Mouse (Mus musculus) stomach, embryonic 16.5 days (tissue): ENCODE data around the gene Eef2. TPM values are rescaled to one million over a fixed set of nuclear protein-coding genes. Genes with fewer than 3 reads are reported as not detected.
A peak's percentile ranks its signal among the peaks of the same experiment; 100 is the strongest.

Experiments
- ATAC-seq: fragments of 200-750 bp; cut with Nextera tagmentation; 2 replicates; pipeline ENCODE4 v1.8.0; 2017; ENCODE audit warnings: moderate number of reproducible peaks, moderate TSS enrichment; ENCODE audit not compliant: insufficient read depth, low FRiP score
- H3K27ac ChIP-seq: fragments of 300-500 bp; sonication (generic); 2 replicates; pipeline ENCODE4 v1.5.1; 2014; ENCODE audit warnings: low read length
- H3K27me3 ChIP-seq: fragments of 300-500 bp; sonication (generic); 2 replicates; pipeline ENCODE4 v1.6.1; 2014; ENCODE audit warnings: low read length, control low read depth, mixed read lengths; ENCODE audit not compliant: control insufficient read depth, insufficient read depth
- H3K36me3 ChIP-seq: fragments of 300-500 bp; sonication (generic); 2 replicates; pipeline ENCODE4 v1.6.1; 2014; ENCODE audit warnings: low read length; ENCODE audit not compliant: control insufficient read depth, insufficient read depth
- H3K4me1 ChIP-seq: fragments of 300-500 bp; sonication (generic); 2 replicates; pipeline ENCODE4 v1.6.1; 2014; ENCODE audit warnings: low read length, control low read depth, mixed read lengths; ENCODE audit not compliant: control insufficient read depth, insufficient read depth
- H3K4me2 ChIP-seq: fragments of 300-500 bp; sonication (generic); 2 replicates; pipeline ENCODE4 v1.6.1; 2014; ENCODE audit warnings: low read depth, low read length, mixed read lengths
- H3K4me3 ChIP-seq: fragments of 300-500 bp; sonication (generic); replicated peaks from 2 replicates; pipeline ENCODE4 v1.5.1; 2014; ENCODE audit warnings: mild to moderate bottlenecking, low read length
- H3K9ac ChIP-seq: fragments of 300-500 bp; sonication (generic); 2 replicates; pipeline ENCODE4 v1.6.1; 2014; ENCODE audit warnings: low read length
- H3K9me3 ChIP-seq: fragments of 300-500 bp; sonication (generic); replicated peaks from 2 replicates; pipeline ENCODE4 v1.6.1; 2016; ENCODE audit warnings: low read length, control low read depth; ENCODE audit not compliant: control insufficient read depth
- WGBS: fragments of 180-500 bp; shearing (Covaris S2); extraction: QIAGEN DNeasy Blood & Tissue Kit; methylation state at CpG from one replicate; pipeline ENCODE4 v1.1.7; 2014; 5-methylcytosine and 5-hydroxymethylcytosine counted together
- polyA plus RNA-seq: library from polyadenylated mRNA; unstranded; fragments of >200 nt; fragmentation: Nextera tagmentation; extraction: Ambion mirVana; gene quantifications from 2 replicates; pipeline ENCODE4 v1.2.1, GENCODE M21; 2015

The Eef2 gene
- polyA plus RNA-seq, 1 experiment from 2014 or later: 533 TPM

DNA sequence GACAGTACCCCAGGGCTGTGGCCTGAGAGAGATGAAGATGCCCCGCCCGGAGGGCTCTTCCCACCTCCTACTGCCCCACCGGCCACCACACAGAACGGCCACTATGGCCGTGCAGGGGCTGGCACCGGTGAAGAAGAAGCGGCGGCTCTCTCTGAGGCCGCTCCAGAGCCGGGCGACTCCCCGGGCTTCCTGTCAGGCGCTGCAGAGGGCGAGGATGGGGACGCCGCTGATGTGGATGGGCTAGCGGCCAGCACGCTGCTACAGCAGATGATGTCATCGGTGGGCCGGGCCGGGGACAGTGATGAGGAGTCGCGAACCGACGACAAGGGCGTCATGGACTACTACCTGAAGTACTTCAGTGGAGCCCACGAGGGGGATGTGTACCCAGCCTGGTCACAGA lies 31.8 kb upstream of the Eef2 start:
- no peak overlapping the region for H3K9ac ChIP-seq
- no peaks in the 10 kb centered on the region for H3K9me3 ChIP-seq
- no peak for ATAC-seq
- no peak overlapping the region for H3K4me2 ChIP-seq
- WGBS: 92% methylated on average over 27 of the region's 27 CpGs
- H3K36me3 ChIP-seq: peaks cover 52% of the 10 kb centered on the region
- no peak overlapping the region for H3K4me3 ChIP-seq
- peaks cover 42% of the 10 kb centered on the region for H3K4me1 ChIP-seq
- H3K27me3 ChIP-seq: no peaks in the 10 kb centered on the region
- peak overlapping the region; percentile 88 for H3K27ac ChIP-seq

- Histone ChIP-seq H3K4me2 (peak overlapping the region; percentile 46), H3K27me3 (no peaks in the 10 kb centered on the region), H3K4me1 (peaks cover 35% of the 10 kb centered on the region), H3K9ac (peak overlapping the region; percentile 58), H3K27ac (peak overlapping the region; percentile 88), H3K4me3 (peak overlapping the region; percentile 25), H3K36me3 (peaks cover 55% of the 10 kb centered on the region), H3K9me3 (no peaks in the 10 kb centered on the region)
- WGBS: 82% methylated on average over 6 of the region's 6 CpGs
- no peak for ATAC-seq
These were observed 31.1 kb upstream of the Eef2 start for GRCm38 (mm10) chr10:81145307-81145706.

DNA sequence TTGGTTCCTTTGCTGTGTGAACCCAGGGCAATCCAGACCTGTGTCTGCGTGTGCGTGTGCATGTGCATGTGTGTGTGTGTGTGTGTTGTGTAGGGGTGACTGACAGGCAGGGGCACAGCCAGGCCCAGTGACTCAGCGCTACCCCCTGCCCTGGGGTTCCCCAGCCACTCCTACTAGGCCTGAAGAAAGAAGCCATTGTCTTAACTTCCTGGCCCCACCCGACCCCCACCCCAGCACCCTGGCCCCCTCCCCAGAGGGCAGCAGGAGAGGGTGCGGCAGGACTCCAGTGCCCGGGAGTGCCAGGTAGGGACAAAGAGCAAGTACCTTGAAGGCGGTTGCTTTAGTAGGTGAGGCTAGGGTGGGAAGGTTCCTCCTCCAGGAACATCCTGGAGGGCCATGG lies 30.7 kb upstream of the Eef2 start:
- peak overlapping the region; percentile 58 for H3K9ac ChIP-seq
- peak; percentile 75 for ATAC-seq
- no peaks in the 10 kb centered on the region for H3K9me3 ChIP-seq
- H3K27me3 ChIP-seq: no peaks in the 10 kb centered on the region
- 56% methylated on average over 7 of the region's 7 CpGs for WGBS
- peak overlapping the region; percentile 88 for H3K27ac ChIP-seq
- peak overlapping the region; percentile 25 for H3K4me3 ChIP-seq
- peak overlapping the region; percentile 46 for H3K4me2 ChIP-seq
- peaks cover 55% of the 10 kb centered on the region for H3K36me3 ChIP-seq
- peaks cover 31% of the 10 kb centered on the region for H3K4me1 ChIP-seq

DNA sequence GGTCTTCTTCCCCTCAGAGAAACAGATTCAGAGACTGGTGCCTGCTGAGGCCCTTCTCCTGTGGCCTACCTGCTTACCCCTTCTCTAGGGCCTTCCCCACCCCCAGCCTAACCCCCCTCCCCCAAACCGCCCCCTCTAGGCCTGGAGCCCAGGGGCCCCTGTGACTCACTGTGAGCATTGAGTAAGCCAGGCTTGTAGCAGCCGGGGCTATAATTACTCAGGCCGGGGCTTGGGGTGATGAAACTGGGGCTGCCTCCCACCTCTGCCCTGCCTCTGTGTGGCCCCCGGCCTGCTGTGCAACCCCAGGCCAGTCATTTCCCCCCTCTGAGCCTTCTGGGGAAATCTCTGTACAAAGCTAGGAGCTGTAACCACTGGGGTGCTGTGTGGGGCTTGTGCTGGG lies 30.1 kb upstream of the Eef2 start:
- peak overlapping the region; percentile 25 for H3K4me3 ChIP-seq
- 73% methylated on average over 4 of the region's 4 CpGs for WGBS

DNA sequence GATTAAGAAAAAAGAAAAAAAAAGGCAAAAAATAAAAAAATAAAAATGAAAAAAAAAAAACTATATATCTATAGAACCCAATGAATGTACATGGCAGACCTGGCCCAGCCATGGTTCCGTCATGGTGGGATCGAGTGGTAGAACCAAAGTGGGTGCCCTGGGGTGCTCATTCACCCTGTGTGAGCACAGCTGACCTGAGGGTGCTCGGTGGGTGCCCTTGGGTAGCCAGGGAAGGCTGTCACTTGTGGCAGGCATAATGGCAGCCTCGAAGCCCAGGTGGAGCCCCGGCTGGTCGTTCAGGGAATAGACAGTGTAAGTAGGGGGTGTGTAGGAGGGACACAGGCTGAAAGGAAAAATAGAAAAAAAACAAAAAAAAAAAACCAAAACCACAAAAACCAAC lies 25.2 kb upstream of the Eef2 start:
- H3K36me3 ChIP-seq: peaks cover 56% of the 10 kb centered on the region
- H3K9me3 ChIP-seq: no peaks in the 10 kb centered on the region
- no peaks in the 10 kb centered on the region for H3K27me3 ChIP-seq
- no peak overlapping the region for H3K4me2 ChIP-seq
- WGBS: 67% methylated on average over 6 of the region's 6 CpGs
- no peak for ATAC-seq
- H3K27ac ChIP-seq: no peak overlapping the region
- H3K4me1 ChIP-seq: peaks cover 2% of the 10 kb centered on the region; the same call in 1 of the 2 replicates
- no peak overlapping the region for H3K4me3 ChIP-seq
- no peak overlapping the region for H3K9ac ChIP-seq

More for the DNA sequence above, 30.1 kb upstream of the Eef2 start:
- H3K36me3 ChIP-seq: peaks cover 55% of the 10 kb centered on the region
- no peak for ATAC-seq
- H3K27ac ChIP-seq: peak overlapping the region; percentile 88
- peak overlapping the region; percentile 58 for H3K9ac ChIP-seq
- H3K9me3 ChIP-seq: no peaks in the 10 kb centered on the region
- no peaks in the 10 kb centered on the region for H3K27me3 ChIP-seq
- H3K4me1 ChIP-seq: peaks cover 25% of the 10 kb centered on the region
- H3K4me2 ChIP-seq: peak overlapping the region; percentile 46

GRCm38 (mm10) chr10:81152609-81153008 lies 23.8 kb upstream of the Eef2 start:
- no peak overlapping the region for H3K9ac ChIP-seq
- peaks cover 59% of the 10 kb centered on the region for H3K36me3 ChIP-seq
- 67% methylated on average over 12 of the region's 12 CpGs for WGBS
- H3K4me3 ChIP-seq: no peak overlapping the region
- no peak for ATAC-seq
- no peak overlapping the region for H3K4me2 ChIP-seq
- no peaks in the 10 kb centered on the region for H3K9me3 ChIP-seq
- H3K27me3 ChIP-seq: no peaks in the 10 kb centered on the region
- H3K4me1 ChIP-seq: no peaks in the 10 kb centered on the region
- H3K27ac ChIP-seq: peak overlapping the region; percentile 34

DNA sequence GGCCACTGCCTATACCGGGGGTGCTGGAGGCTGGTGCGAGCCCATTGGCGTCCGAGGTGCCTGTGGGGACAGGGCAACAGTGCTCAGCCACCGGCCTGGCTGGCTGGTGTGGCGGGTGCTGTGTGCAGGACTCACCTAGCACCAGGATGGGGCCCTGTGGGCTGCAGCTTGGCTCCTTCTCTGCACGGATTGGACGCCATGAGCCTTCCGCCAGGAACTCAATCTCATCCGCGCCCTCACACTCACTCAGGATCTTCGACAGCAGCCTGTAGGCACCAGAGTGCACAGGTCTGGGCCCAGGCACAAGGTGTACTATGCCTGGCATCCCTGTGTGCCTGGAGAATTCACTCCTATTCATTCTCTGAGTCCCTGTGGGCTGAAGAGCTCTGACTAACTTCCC lies 22.1 kb upstream of the Eef2 start:
- Histone ChIP-seq H3K27ac (no peak overlapping the region; the same call in 1 of the 2 replicates), H3K4me3 (no peak overlapping the region), H3K9ac (no peak overlapping the region), H3K36me3 (peaks cover 49% of the 10 kb centered on the region), H3K4me2 (no peak overlapping the region), H3K4me1 (no peaks in the 10 kb centered on the region), H3K27me3 (no peaks in the 10 kb centered on the region), H3K9me3 (no peaks in the 10 kb centered on the region)
- WGBS: 87% methylated on average over 12 of the region's 12 CpGs
- no peak for ATAC-seq

DNA sequence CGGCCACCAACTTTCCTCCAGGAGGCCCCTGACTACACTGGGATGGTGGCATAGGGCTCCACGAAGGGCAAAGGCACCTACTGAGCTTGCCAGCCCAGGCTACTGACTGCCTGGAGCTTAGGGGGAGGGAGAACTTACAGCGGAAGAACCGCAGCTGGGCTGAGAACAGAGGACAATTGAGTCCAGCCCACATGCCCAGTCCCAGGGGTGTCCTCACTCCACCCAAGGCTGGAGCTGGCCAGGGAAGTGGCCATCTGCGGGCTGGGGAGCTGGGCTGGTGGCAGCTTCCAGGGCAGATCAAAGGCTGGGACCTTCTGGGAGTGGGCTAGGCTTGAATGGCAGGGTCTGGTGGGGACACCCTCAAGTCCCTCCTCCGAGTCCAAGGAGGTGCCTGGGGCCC lies 21.7 kb upstream of the Eef2 start:
- H3K36me3 ChIP-seq: peaks cover 47% of the 10 kb centered on the region
- ATAC-seq: no peak
- no peaks in the 10 kb centered on the region for H3K9me3 ChIP-seq
- no peaks in the 10 kb centered on the region for H3K27me3 ChIP-seq
- H3K4me1 ChIP-seq: no peaks in the 10 kb centered on the region
- H3K9ac ChIP-seq: 0 out of 2 replicates have a peak overlapping the region, but pooled peaks have one; percentile 8
- no peak overlapping the region for H3K4me2 ChIP-seq
- no peak overlapping the region for H3K4me3 ChIP-seq
- peak overlapping the region; percentile 28 for H3K27ac ChIP-seq
- 79% methylated on average over 6 of the region's 6 CpGs for WGBS

DNA sequence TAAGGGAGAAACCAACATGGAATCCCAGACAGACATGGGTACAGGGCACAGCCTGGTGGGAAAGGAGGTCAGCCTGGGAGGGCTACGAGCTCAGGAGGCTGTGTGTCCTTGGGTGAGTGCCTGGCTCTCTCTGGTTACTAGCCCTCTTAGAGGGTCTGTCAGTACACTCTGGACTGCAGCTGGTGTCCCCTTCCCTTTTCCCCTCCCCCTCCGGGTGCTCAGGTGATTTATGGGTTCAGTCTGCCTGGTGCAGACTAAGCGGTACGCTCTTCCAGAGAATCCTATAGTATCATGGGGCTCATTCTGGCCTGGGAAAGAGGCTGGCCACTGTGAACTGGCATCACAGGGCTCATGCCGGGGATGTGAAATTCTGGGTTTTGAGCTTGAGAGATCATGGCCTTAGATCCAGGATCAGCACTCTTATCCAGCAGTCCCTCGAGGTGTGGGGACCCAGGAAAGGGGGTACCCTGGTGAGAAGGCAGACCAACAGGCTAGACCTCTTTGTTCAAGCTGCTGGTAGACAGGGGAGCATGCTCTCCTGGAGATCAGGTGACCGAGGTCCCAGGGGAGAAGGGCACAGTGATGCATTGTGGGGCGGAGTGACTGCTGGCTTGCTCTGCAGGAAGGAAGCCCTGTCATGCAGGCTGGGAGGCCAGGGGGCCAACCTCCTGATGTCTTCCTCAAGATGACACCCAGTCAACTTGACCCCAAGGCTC lies 14.7 kb upstream of the Eef2 start:
- no peak overlapping the region for H3K4me2 ChIP-seq
- H3K4me3 ChIP-seq: no peak overlapping the region
- peaks cover 26% of the 10 kb centered on the region; the same call in 1 of the 2 replicates for H3K36me3 ChIP-seq
- no peak overlapping the region for H3K27ac ChIP-seq
- H3K4me1 ChIP-seq: peaks cover 12% of the 10 kb centered on the region
- no peaks in the 10 kb centered on the region for H3K27me3 ChIP-seq
- no peaks in the 10 kb centered on the region for H3K9me3 ChIP-seq
- WGBS: 65% methylated on average over 8 of the region's 8 CpGs
- no peak overlapping the region for H3K9ac ChIP-seq
- no peak for ATAC-seq
